Mouse (Mus musculus) gastrocnemius, postnatal 4 days (tissue): ENCODE data around the gene Tmem95. TPM values are rescaled to one million over a fixed set of nuclear protein-coding genes. Genes with fewer than 3 reads are reported as not detected.
A peak's percentile ranks its signal among the peaks of the same experiment; 100 is the strongest.
"Not testable (repeated sequence)": the region's sequence is repeated elsewhere in the genome, so short reads cannot be mapped to it uniquely, and the experiment has no call there.

ENCODE experiments used
- DNase-seq, 2 experiments: peaks; one replicate each; pipeline ENCODE4 v3.0.0; 2021 to 2022; ENCODE audit warnings: low spot score in 2 of 2, mixed read lengths in 2 of 2
- long read RNA-seq, 2 experiments: library from polyadenylated mRNA; stranded (forward); transcript quantifications; one replicate each; pipeline ENCODE4 v2.0.0; 2021
- total RNA-seq, 2 experiments: library from RNA; stranded (reverse); gene quantifications; 2 replicates each; pipeline ENCODE4 v1.2.3; 2021

The Tmem95 gene
- not detected for total RNA-seq
- long read RNA-seq, experiment 1, result 0 reads
- long read RNA-seq, experiment 2, result 0 reads

GRCm38 (mm10) chr11:69877878-69878277 is at the start of gene Tmem95:
TSS of gene Tmem95 (minus strand) at chr11:69878018.
- no peak for DNase-seq

DNA sequence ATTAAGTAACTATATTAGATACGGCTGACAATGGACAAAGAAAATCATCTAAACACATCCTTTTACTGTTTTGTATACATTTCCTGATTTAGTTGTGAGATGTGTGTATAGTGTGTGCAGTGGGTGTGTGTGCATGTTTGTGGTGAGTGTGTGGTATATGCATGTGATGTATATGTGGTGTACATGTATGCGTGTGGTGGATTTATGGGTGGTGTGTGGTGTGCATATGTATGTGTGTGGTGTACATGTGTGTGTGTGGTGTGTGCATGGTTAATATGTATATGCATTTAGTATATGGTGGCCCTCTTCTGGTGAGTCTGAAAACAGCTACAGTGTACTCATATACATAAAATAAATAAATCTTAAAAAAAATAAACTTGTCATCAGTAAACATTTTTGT is 49.7 kb upstream of the Tmem95 start:
- no peak for DNase-seq

GRCm38 (mm10) chr11:69922796-69923195 is 45.0 kb upstream of the Tmem95 start:
- no peak for DNase-seq

DNA sequence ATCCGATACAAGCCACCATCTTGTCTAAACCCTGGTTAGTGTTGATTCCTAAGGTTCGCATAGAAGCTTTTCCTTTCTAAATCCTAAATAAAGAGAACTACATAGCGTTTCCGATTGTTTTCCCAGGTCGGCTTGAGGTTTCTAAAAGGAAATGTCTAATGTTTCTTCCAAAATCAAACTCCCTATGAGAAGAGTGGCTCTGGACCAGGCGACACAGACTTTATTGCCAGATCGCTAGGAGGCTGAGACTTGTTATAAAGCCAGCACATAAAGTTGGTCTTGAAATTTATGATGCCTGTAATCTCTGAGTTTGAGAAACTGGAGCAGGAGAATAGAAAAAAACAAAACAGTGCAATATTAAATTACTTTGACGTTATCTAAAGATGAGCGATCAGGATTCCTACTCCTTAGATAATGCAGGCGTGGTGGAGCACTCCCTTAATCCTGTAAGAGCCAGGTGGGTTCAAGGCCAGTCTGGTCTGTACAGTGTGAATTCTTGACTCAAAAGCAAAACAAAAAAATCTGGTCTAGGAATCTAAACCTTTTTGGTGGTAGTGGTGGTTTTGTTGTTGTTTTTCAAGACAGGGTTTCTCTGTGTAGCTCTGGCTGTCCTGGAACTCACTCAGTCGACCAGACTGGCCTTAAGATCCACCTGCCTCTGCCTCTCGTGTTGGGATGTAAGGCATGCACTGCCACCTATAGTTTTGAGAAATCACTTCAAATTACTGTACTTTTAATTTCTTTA is 44.4 kb upstream of the Tmem95 start:
- DNase-seq, result no peak

GRCm38 (mm10) chr11:69921114-69922011 is 43.5 kb upstream of the Tmem95 start, which contains the start of gene Eif5a:
TSS of gene Eif5a (minus strand) at chr11:69921958.
- peak; percentile 100 for DNase-seq

DNA sequence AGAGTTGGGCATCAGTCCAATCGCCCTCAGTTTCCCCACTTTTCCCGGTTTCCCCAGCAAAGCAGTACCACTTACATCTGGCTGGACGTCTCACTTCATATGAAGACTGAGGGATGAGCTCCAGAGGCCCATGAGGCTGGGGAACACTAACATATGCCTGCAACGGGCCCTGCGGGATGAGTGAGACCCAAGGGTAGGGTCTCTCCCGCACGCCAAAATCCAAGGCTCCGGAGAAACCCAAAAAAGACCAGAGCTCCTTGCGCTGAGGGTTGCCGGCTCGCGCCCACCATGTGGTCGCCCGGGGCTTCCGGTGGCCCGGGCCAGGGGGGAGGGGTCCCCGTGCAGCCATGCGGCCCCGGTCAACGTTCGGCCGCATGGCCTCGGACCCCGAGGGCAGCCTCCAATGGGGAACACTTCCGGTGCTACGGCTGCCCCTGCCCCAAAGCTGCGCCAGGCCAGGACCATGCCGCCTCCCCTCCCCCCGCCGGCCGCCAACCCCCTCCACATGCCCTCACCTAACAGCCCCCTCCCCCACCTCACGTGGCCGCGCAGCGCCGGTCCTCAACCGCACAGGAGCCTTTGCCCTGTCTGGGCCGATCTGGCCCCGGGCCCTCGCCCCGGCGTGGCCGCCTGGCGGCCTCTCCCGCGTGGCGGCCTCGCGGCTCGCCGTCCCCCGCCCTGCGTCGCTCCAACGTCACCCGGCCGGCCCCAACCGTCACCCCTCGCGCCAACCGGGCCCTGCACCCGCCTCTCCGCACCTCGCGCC is 42.6 kb upstream of the Tmem95 start:
- DNase-seq, result peak; percentile 40 to 58

- peak in 1 of 2 experiments; percentile 78 for DNase-seq
These were observed 41.9 kb upstream of the Tmem95 start for GRCm38 (mm10) chr11:69919661-69920265.

GRCm38 (mm10) chr11:69919053-69919452 is 41.2 kb upstream of the Tmem95 start:
- no peak for DNase-seq

- DNase-seq, result no peak
These were observed 40.3 kb upstream of the Tmem95 start for GRCm38 (mm10) chr11:69918118-69918517.

DNA sequence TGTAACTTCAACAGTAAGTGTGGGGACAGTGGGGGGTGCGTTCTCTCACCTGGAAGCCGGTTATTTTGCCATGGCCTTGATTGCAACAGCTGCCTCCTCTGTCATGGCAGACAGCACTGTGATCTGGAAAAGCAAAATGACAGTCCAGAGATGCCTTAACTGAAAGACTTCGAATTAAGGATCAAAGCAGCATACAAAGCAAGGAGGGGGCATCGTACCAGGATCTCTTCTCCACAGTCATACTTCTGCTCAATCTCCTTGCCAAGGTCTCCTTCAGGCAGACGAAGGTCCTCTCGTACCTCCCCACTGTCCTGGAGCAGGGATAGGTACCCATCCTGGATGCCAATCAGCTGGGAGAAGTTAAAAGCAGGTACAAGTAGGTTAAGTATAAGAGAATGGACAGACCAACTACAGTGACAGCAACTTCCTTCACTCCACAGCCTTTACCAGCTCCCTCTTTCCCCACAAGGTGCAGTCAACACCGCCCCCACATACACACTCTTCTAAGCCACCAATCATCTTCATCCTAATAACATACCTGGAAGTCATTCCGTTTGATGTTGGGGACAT is 39.6 kb upstream of the Tmem95 start:
- no peak for DNase-seq

- DNase-seq, result not testable (repeated sequence)
These were observed 39.0 kb upstream of the Tmem95 start for GRCm38 (mm10) chr11:69916652-69917378.

DNA sequence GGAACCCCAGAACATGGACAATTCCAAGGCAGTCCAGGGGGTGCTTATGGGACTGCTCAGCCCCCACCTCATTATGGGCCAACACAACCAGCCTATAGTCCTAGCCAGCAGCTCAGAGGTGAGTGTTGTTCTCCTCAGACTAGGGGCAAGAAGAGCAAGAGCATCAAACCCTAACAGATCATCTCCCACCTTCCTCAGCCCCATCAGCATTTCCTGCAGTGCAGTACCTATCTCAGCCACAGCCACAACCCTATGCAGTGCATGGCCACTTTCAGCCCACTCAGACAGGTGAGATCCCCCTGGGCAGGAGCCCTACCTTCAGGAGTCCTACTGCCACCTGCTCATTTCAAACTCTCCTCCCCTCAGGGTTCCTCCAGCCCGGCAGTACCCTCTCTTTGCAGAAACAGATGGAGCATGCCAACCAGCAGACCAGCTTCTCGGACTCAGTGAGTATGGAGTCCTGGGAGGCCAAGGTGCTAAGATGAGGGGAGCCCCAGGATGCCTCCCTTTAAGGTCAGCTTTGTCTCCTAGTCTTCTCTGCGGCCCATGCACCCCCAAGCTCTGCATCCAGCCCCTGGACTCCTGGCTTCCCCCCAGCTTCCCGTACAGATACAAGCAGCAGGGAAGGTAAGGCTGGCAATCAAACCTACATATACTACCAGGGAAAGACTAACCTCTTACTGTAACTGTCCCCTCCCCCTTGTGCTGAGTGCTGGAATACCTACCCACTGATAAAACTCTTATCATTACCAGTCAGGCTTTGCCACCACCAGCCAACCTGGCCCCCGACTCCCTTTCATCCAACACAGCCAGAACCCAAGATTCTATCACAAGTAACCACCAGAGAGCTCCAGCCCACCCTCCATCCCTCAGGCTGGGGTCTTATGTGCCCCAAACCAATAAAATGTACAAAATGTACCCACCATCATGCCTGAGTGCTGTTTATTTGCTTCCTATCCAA is 38.1 kb upstream of the Tmem95 start:
- no peak for DNase-seq

DNA sequence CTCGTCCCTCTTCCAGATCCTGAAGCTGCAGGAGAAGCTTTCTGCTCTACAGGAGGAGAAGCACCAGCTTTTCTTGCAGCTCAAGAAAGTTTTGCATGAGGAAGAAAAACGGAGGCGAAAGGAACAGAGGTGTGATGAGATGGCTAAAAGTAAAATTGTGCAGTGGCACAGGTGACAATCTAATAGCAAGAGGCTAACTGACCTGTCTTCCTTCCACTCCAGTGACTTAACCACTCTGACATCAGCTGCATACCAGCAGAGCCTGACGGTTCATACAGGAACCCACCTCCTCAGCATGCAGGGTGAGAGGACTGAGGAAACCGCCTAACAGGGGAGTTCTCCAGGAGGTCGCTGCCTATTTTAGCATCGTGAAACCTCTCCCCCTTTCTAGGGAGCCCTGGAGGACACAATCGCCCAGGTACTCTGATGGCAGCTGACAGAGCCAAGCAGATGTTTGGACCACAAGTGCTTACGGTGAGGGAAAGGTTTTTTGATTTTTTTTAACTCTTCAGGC is 37.2 kb upstream of the Tmem95 start:
- DNase-seq, result no peak

- DNase-seq, result no peak
These were observed 36.5 kb upstream of the Tmem95 start for GRCm38 (mm10) chr11:69914372-69914764.

GRCm38 (mm10) chr11:69913554-69914371 is 35.9 kb upstream of the Tmem95 start, which contains the start of gene Gps2:
TSS of gene Gps2 (plus strand) at chr11:69913888.
- DNase-seq, result peak; percentile 76 to 92

DNA sequence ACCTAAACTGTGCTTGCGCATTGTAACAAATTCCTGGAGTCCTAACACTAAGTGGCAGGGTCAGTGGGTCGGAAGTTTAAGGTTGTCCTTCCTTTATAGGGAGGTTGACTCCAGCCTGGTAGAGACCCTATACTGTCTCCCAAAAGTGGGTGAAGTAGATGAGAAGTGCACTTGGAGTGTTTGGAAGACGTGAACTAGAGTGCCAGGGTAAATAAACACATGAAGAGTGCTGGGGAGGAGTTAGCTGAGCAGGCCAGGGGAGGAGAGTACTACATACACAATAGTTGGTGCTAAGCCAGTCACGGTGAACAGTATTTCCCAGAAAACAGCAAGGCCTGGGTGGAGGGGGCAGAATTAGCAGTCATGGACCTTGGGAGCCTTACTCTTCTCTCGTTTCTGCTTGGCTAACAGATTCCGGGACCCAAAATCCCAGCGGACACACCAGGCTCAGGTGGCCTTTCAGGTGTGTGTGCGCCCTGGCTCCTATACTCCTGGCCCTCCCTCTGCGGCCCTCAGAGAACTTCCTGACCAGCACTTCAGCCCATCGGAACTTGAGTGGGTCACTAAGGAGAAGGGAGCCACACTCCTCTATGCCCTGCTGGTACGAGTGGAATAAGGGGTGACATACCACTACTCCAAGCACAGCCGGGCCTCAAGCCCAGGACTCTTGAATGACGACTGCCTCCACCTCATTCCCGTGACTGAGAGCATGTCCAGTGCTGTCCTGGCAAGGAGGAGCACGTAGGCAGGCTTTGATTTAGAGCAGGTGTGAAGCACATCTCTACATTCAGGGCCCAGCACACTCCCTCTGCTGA is 35.1 kb upstream of the Tmem95 start:
- no peak for DNase-seq

DNA sequence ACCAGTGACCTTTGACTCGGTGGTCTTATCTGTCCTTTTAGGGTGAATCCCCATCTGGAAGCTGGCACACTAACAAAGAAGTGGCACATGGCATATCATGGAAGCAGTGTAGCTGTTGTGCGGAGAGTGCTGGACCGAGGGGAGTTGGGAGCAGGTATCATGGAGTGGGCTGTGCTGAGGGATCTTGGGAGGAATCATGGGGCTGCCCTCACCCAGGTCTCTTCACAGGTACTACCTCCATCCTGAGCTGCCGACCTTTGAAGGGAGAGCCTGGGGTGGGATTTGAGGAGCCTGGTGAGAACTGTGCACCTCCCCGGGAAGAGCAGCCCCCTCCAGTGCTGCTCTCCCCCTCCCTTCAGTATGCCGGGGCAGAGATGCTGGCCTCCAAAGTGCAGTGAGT is 33.9 kb upstream of the Tmem95 start:
- no peak for DNase-seq
